Mouse (Mus musculus) inflammation-experienced regulatory T-cells, adult 16 weeks (primary cell): ENCODE data around the gene Gm10491. TPM values are rescaled to one million over a fixed set of nuclear protein-coding genes. Genes with fewer than 3 reads are reported as not detected.

Source experiments
- polyA plus RNA-seq: library from polyadenylated mRNA; unstranded; fragments of 100-300 nt; shearing (Covaris generic); gene quantifications from one replicate; pipeline ENCODE4 v1.2.1, GENCODE M21; 2017

The Gm10491 gene
- polyA plus RNA-seq, result not detected

GRCm38 (mm10) chrX:7907735-7908134 is at the start of gene Gm10491:
Gm10491 (minus strand) TSS chrX:7907835.

GRCm38 (mm10) chrX:7947108-7947899 is 39.7 kb upstream of the Gm10491 start, which contains the start of gene Hdac6:
Hdac6 (minus strand) TSS chrX:7947889.

GRCm38 (mm10) chrX:7928270-7928790 is 20.7 kb upstream of the Gm10491 start, which contains the start of gene Eras:
Eras (minus strand) TSS chrX:7928607.

GRCm38 (mm10) chrX:7919601-7920383 is 12.2 kb upstream of the Gm10491 start, which contains the start of gene Pcsk1n:
Pcsk1n (plus strand) TSS chrX:7919822.

GRCm38 (mm10) chrX:7909242-7909641 is 1.6 kb upstream of the Gm10491 start, which contains the start of gene Gm10490:
Gm10490 (plus strand) TSS chrX:7909542.

GRCm38 (mm10) chrX:7898880-7899874 is 8.5 kb downstream of the Gm10491 start, which contains the start of the genes Pqbp1 and Timm17b:
Pqbp1 (minus strand) TSS chrX:7899269.
Timm17b (plus strand) TSS chrX:7899357.

GRCm38 (mm10) chrX:7883841-7884567 is 23.6 kb downstream of the Gm10491 start, which contains the start of gene Slc35a2:
Slc35a2 (plus strand) TSS chrX:7884028.

GRCm38 (mm10) chrX:7878007-7878419 is 29.6 kb downstream of the Gm10491 start, which contains the start of gene Pim2:
Pim2 (plus strand) TSS chrX:7878262.

Other genes with a start within 250 kb of the Gm10491 start
- 122 TPM for gene Plp2, start 236.4 kb downstream of the Gm10491 start, polyA plus RNA-seq
- not detected for gene Magix, start 226.6 kb downstream of the Gm10491 start, polyA plus RNA-seq
- gene Gpkow, start 210.7 kb downstream of the Gm10491 start, polyA plus RNA-seq, result 87.5 TPM
- gene Wdr45, start 193.5 kb downstream of the Gm10491 start, polyA plus RNA-seq, result 79.9 TPM
- gene Gm45208, start 185.6 kb downstream of the Gm10491 start, polyA plus RNA-seq, result not detected
- gene Praf2, start 179.4 kb downstream of the Gm10491 start, polyA plus RNA-seq, result 40.0 TPM
- 0.29 TPM for gene Ccdc120, start 156.9 kb downstream of the Gm10491 start, polyA plus RNA-seq
- 55.8 TPM for gene Tfe3, start 145.3 kb downstream of the Gm10491 start, polyA plus RNA-seq
- 120 TPM for gene Gripap1, start 118.1 kb downstream of the Gm10491 start, polyA plus RNA-seq
- 1.6 TPM for gene Kcnd1, start 85.5 kb downstream of the Gm10491 start, polyA plus RNA-seq
- gene Otud5, start 66.5 kb downstream of the Gm10491 start, polyA plus RNA-seq, result 22.0 TPM
- gene Pim2, start 29.6 kb downstream of the Gm10491 start, polyA plus RNA-seq, result 85.7 TPM
- gene Slc35a2, start 23.8 kb downstream of the Gm10491 start, polyA plus RNA-seq, result 44.9 TPM
- 158 TPM for gene Pqbp1, start 8.6 kb downstream of the Gm10491 start, polyA plus RNA-seq
- gene Timm17b, start 8.5 kb downstream of the Gm10491 start, polyA plus RNA-seq, result 162 TPM
- gene Gm10490, start 1.7 kb upstream of the Gm10491 start, polyA plus RNA-seq, result not detected
- not detected for gene Pcsk1n, start 12.0 kb upstream of the Gm10491 start, polyA plus RNA-seq
- not detected for gene Eras, start 20.8 kb upstream of the Gm10491 start, polyA plus RNA-seq
- gene Hdac6, start 40.1 kb upstream of the Gm10491 start, polyA plus RNA-seq, result 26.4 TPM
- gene Gata1, start 70.2 kb upstream of the Gm10491 start, polyA plus RNA-seq, result 39.8 TPM
- not detected for gene Glod5, start 110.7 kb upstream of the Gm10491 start, polyA plus RNA-seq
- gene Suv39h1, start 166.9 kb upstream of the Gm10491 start, polyA plus RNA-seq, result 31.3 TPM
- gene Was, start 182.7 kb upstream of the Gm10491 start, polyA plus RNA-seq, result 74.8 TPM
- gene Wdr13, start 225.1 kb upstream of the Gm10491 start, polyA plus RNA-seq, result 36.5 TPM
- gene Rbm3, start 238.0 kb upstream of the Gm10491 start, polyA plus RNA-seq, result 601 TPM